ENCODE assay signal across 9 mouse cellular contexts in the genomic region with DNA sequence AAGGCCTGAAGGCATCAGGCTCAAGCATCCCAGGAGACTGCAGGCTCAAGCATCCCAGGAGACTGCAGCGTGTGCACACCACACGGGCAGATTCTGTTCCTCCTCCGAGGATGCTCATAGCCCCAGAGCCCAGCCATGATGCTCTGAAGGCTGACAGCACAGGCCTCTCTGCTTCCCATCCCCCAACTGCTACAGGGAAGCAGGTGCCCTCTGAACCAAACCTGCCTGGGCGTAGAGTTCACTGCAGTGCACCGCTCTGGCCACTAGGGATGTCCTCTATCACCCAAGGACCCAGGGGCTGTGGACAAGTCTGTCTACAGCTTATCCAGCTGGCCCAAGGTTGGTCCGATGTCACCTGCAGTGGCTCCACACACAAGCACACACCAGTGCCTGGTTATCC. TPM values are rescaled to one million over a fixed set of nuclear protein-coding genes. Genes with fewer than 3 reads are reported as not detected.
DNase-seq lines count a peak whose midpoint lies in the region; ATAC-seq lines count a peak whose summit lies in the region.
"Had no signal": no experiment of that assay in that cellular context is flagged by ENCODE, and none has a peak within 500 bp of the region (broad histone marks: within the 10 kb centered on the region; RNA-seq: fewer than 3 reads in every experiment).

No protein-coding gene starts in this region.

- H3K9me3 ChIP-seq in kidney, embryonic 15.5 days (replicated peaks) = no peaks in the 10 kb centered on the region
- H3K9me3 ChIP-seq: limb, embryonic 13.5 days had no signal

- H3K4me3 ChIP-seq in kidney, embryonic 15.5 days (replicated peaks) = no peak overlapping the region
- H3K4me3 ChIP-seq: limb, embryonic 13.5 days had no signal

- WGBS in kidney, embryonic 15.5 days = 45% methylated on average over 6 of the region's 6 CpGs

- peak; percentile 17; the same call in 1 of the 2 replicates for ATAC-seq in frontal cortex, adult (ENCODE audit: low TSS enrichment)
- ATAC-seq in activated CD4-positive, CD25-positive, alpha-beta regulatory T cell, adult 4 months = peak; percentile 60
- ATAC-seq in erythroblast, adult 5-6 weeks (replicated peaks; ENCODE audit: low FRiP score, poor library complexity, severe bottlenecking) = peak; percentile 81
- peak; percentile 55; the same call in 1 of the 2 replicates for ATAC-seq in kidney, embryonic 15.5 days (replicated peaks; ENCODE audit: low FRiP score)
- ATAC-seq in megakaryocyte, adult 5-6 weeks (ENCODE audit: poor library complexity, severe bottlenecking) = peak; percentile 84

- H3K27ac ChIP-seq in kidney, embryonic 15.5 days = no peak overlapping the region

- no peak overlapping the region for H3K4me2 ChIP-seq in kidney, embryonic 15.5 days
- H3K4me2 ChIP-seq: limb, embryonic 13.5 days had no signal

- DNase-seq in frontal cortex, postnatal 14 days (ENCODE audit: low spot score in 2 of 2) = no peak
- peak; percentile 70 to 87 for DNase-seq in spleen, postnatal 4 days (ENCODE audit: low spot score in 2 of 2)
- no peak for DNase-seq in urinary bladder, postnatal 36 days (ENCODE audit: low spot score in 2 of 2)

- H3K27me3 ChIP-seq in kidney, embryonic 15.5 days = no peaks in the 10 kb centered on the region
- H3K27me3 ChIP-seq: limb, embryonic 13.5 days had no signal

- H3K36me3 ChIP-seq in kidney, embryonic 15.5 days = peaks cover 2% of the 10 kb centered on the region; the same call in 1 of the 2 replicates

- H3K4me1 ChIP-seq in kidney, embryonic 15.5 days = peaks cover 18% of the 10 kb centered on the region

- no peak overlapping the region for H3K9ac ChIP-seq in kidney, embryonic 15.5 days

RNA-seq across cellular contexts. Expression of gene Ralbp1, which starts 12.9 kb away (rescaled TPM):
- 10 to 100 TPM; 39.1 to 51.8 TPM for polyA plus RNA-seq in activated CD4-positive, CD25-positive, alpha-beta regulatory T cell, adult 4 months (2017; shearing (Covaris generic))
- 24.0 and 35.5 TPM in 2 replicates for total RNA-seq in erythroblast, adult 5-6 weeks (2015; ENCODE audit: low replicate concordance)
- 83.8 and 90.1 TPM in 2 replicates for total RNA-seq in erythroblast, adult 5-6 weeks (2017; ENCODE audit: low replicate concordance)
- 66.0 and 70.2 TPM in 2 replicates for polyA plus RNA-seq in kidney, embryonic 15.5 days (2015; fragmentation: Nextera tagmentation; extraction: Ambion mirVana)
- 32.3 and 34.9 TPM in 2 replicates for total RNA-seq in megakaryocyte, adult 5-6 weeks (2015)
- 102 and 104 TPM in 2 replicates for total RNA-seq in megakaryocyte, adult 5-6 weeks (2017)

Comparison
In these comparisons a context has a peak if more than half of its experiments do, and no peak if none do; other contexts are left out.
1. ATAC-seq: peak in every context shown above with its lines; median percentile 84 in megakaryocyte, adult 5-6 weeks; 81 in erythroblast, adult 5-6 weeks; 60 in activated CD4-positive, CD25-positive, alpha-beta regulatory T cell, adult 4 months; 55 in kidney, embryonic 15.5 days; 17 in frontal cortex, adult.
2. DNase-seq: peak in spleen, postnatal 4 days (2 of 2); none in frontal cortex, postnatal 14 days (0 of 2) and urinary bladder, postnatal 36 days (0 of 2).